Mouse (Mus musculus): ENCODE measurements around the gene Hist1h2ao. TPM values are rescaled to one million over a fixed set of nuclear protein-coding genes. Genes with fewer than 3 reads are reported as not detected.
"Not testable (repeated sequence)": the region's sequence is repeated elsewhere in the genome, so short reads cannot be mapped to it uniquely, and the experiment has no call there.

Hist1h2ao gene
- polyA plus RNA-seq, 1 experiment from 2014 or later, result not detected

GRCm38 (mm10) chr13:21811074-21811473 lies 809 bp downstream of the Hist1h2ao start:
- not testable (repeated sequence) for H3K9ac ChIP-seq (replicated peaks; ENCODE audit: low read length); H3K4me2 ChIP-seq (replicated peaks; ENCODE audit: low read depth, low read length); H3K4me1 ChIP-seq (ENCODE audit: insufficient read depth, low read length); H3K4me3 ChIP-seq (ENCODE audit: low read length); H3K36me3 ChIP-seq (ENCODE audit: insufficient read depth, low read length); H3K27me3 ChIP-seq (ENCODE audit: insufficient read depth, low read length); H3K9me3 ChIP-seq (ENCODE audit: low read length); H3K27ac ChIP-seq (ENCODE audit: low read length)
- no CpG with 5 or more reads among the region's 8 CpGs for WGBS
- ATAC-seq (ENCODE audit: low FRiP score, low TSS enrichment), result peak; percentile 50; the same call in 1 of the 2 replicates

- ATAC-seq (ENCODE audit: low FRiP score, low TSS enrichment), result peak; percentile 63; the same call in 1 of the 2 replicates
- H3K36me3 ChIP-seq (ENCODE audit: insufficient read depth, low read length); H3K27ac ChIP-seq (ENCODE audit: low read length); H3K27me3 ChIP-seq (ENCODE audit: insufficient read depth, low read length); H3K9ac ChIP-seq (replicated peaks; ENCODE audit: low read length); H3K9me3 ChIP-seq (ENCODE audit: low read length); H3K4me1 ChIP-seq (ENCODE audit: insufficient read depth, low read length): not testable (repeated sequence)
- no CpG with 5 or more reads among the region's 24 CpGs for WGBS
- peak within 1 kb of the TSS; percentile 20; the same call in 1 of the 2 replicates for H3K4me3 ChIP-seq (ENCODE audit: low read length)
- H3K4me2 ChIP-seq (replicated peaks; ENCODE audit: low read depth, low read length), result peak within 1 kb of the TSS; percentile 42
Observed at GRCm38 (mm10) chr13:21811539-21811938, 1.3 kb downstream of the Hist1h2ao start, which contains the start of gene Hist1h4m. Hist1h4m (plus strand) TSS chr13:21811746.

- Histone ChIP-seq H3K4me2 (replicated peaks; ENCODE audit: low read depth, low read length) (peak overlapping the region; percentile 42), H3K4me3 (ENCODE audit: low read length) (peak overlapping the region; percentile 20; the same call in 1 of the 2 replicates)
- ATAC-seq (ENCODE audit: low FRiP score, low TSS enrichment), result peak; percentile 52; the same call in 1 of the 2 replicates
- not testable (repeated sequence) for H3K9me3 ChIP-seq (ENCODE audit: low read length); H3K9ac ChIP-seq (replicated peaks; ENCODE audit: low read length); H3K27ac ChIP-seq (ENCODE audit: low read length); H3K4me1 ChIP-seq (ENCODE audit: insufficient read depth, low read length); H3K27me3 ChIP-seq (ENCODE audit: insufficient read depth, low read length); H3K36me3 ChIP-seq (ENCODE audit: insufficient read depth, low read length)
- 0% methylated on average over 12 of the region's 14 CpGs for WGBS
Observed at GRCm38 (mm10) chr13:21812092-21812491, 1.8 kb downstream of the Hist1h2ao start.

- H3K9me3 ChIP-seq (ENCODE audit: low read length); ATAC-seq (ENCODE audit: low FRiP score, low TSS enrichment); H3K4me1 ChIP-seq (ENCODE audit: insufficient read depth, low read length); H3K4me3 ChIP-seq (ENCODE audit: low read length); H3K9ac ChIP-seq (replicated peaks; ENCODE audit: low read length); H3K27ac ChIP-seq (ENCODE audit: low read length); H3K27me3 ChIP-seq (ENCODE audit: insufficient read depth, low read length); H3K4me2 ChIP-seq (replicated peaks; ENCODE audit: low read depth, low read length); H3K36me3 ChIP-seq (ENCODE audit: insufficient read depth, low read length): not testable (repeated sequence)
- 73% methylated on average over 6 of the region's 16 CpGs for WGBS
Observed at GRCm38 (mm10) chr13:21820082-21820890, 10.0 kb downstream of the Hist1h2ao start.

GRCm38 (mm10) chr13:21828511-21828910 lies 18.2 kb downstream of the Hist1h2ao start:
- Histone ChIP-seq H3K27ac (ENCODE audit: low read length) (no peak overlapping the region), H3K9me3 (ENCODE audit: low read length) (no peaks in the 10 kb centered on the region), H3K4me3 (ENCODE audit: low read length) (no peak overlapping the region), H3K4me1 (ENCODE audit: insufficient read depth, low read length) (no peaks in the 10 kb centered on the region), H3K9ac (replicated peaks; ENCODE audit: low read length) (no peak overlapping the region), H3K27me3 (ENCODE audit: insufficient read depth, low read length) (no peaks in the 10 kb centered on the region), H3K4me2 (replicated peaks; ENCODE audit: low read depth, low read length) (no peak overlapping the region), H3K36me3 (ENCODE audit: insufficient read depth, low read length) (no peaks in the 10 kb centered on the region)
- WGBS, result 85% methylated on average over 3 of the region's 3 CpGs
- no peak for ATAC-seq (ENCODE audit: low FRiP score, low TSS enrichment)

- Histone ChIP-seq H3K27ac (ENCODE audit: low read length) (0 out of 2 replicates have a peak overlapping the region, but pooled peaks have one; percentile 8), H3K4me1 (ENCODE audit: insufficient read depth, low read length) (no peaks in the 10 kb centered on the region), H3K27me3 (ENCODE audit: insufficient read depth, low read length) (no peaks in the 10 kb centered on the region), H3K36me3 (ENCODE audit: insufficient read depth, low read length) (no peaks in the 10 kb centered on the region), H3K4me3 (ENCODE audit: low read length) (no peak overlapping the region), H3K9ac (replicated peaks; ENCODE audit: low read length) (no peak overlapping the region), H3K4me2 (replicated peaks; ENCODE audit: low read depth, low read length) (no peak overlapping the region), H3K9me3 (ENCODE audit: low read length) (no peaks in the 10 kb centered on the region)
- 91% methylated on average over 10 of the region's 10 CpGs for WGBS
- no peak for ATAC-seq (ENCODE audit: low FRiP score, low TSS enrichment)
Observed at GRCm38 (mm10) chr13:21830344-21830743, 20.1 kb downstream of the Hist1h2ao start.

- not testable (repeated sequence) for H3K4me1 ChIP-seq (ENCODE audit: insufficient read depth, low read length); H3K9ac ChIP-seq (replicated peaks; ENCODE audit: low read length); H3K27ac ChIP-seq (ENCODE audit: low read length); H3K36me3 ChIP-seq (ENCODE audit: insufficient read depth, low read length); H3K9me3 ChIP-seq (ENCODE audit: low read length); H3K27me3 ChIP-seq (ENCODE audit: insufficient read depth, low read length)
- H3K4me3 ChIP-seq (ENCODE audit: low read length), result 0 out of 2 replicates have a peak within 1 kb of the TSS, but pooled peaks have one; percentile 16
- WGBS, result 0% methylated on average over 19 of the region's 58 CpGs
- peak within 1 kb of the TSS; percentile 27; the same call in 1 of the 2 replicates for H3K4me2 ChIP-seq (replicated peaks; ENCODE audit: low read depth, low read length)
- peak; percentile 90 for ATAC-seq (ENCODE audit: low FRiP score, low TSS enrichment)
Observed at GRCm38 (mm10) chr13:21831418-21832394, 21.4 kb downstream of the Hist1h2ao start, which contains the start of gene Hist1h4n. Hist1h4n (minus strand) TSS chr13:21832196.

- not testable (repeated sequence) for H3K4me1 ChIP-seq (ENCODE audit: insufficient read depth, low read length); H3K27ac ChIP-seq (ENCODE audit: low read length); H3K27me3 ChIP-seq (ENCODE audit: insufficient read depth, low read length); H3K9ac ChIP-seq (replicated peaks; ENCODE audit: low read length); H3K4me3 ChIP-seq (ENCODE audit: low read length); H3K4me2 ChIP-seq (replicated peaks; ENCODE audit: low read depth, low read length); H3K9me3 ChIP-seq (ENCODE audit: low read length); H3K36me3 ChIP-seq (ENCODE audit: insufficient read depth, low read length)
- WGBS, result no CpG with 5 or more reads among the region's 24 CpGs
- peak; percentile 96 for ATAC-seq (ENCODE audit: low FRiP score, low TSS enrichment)
Observed at GRCm38 (mm10) chr13:21833461-21833860, 23.2 kb downstream of the Hist1h2ao start, which contains the start of the genes Hist1h2ap and Hist1h2br. Hist1h2ap (minus strand) TSS chr13:21833507. Hist1h2br (plus strand) TSS chr13:21833743.

GRCm38 (mm10) chr13:21840508-21840907 lies 30.2 kb downstream of the Hist1h2ao start:
- not testable (repeated sequence) for H3K9ac ChIP-seq (replicated peaks; ENCODE audit: low read length); H3K27me3 ChIP-seq (ENCODE audit: insufficient read depth, low read length); H3K9me3 ChIP-seq (ENCODE audit: low read length); H3K4me3 ChIP-seq (ENCODE audit: low read length); H3K4me2 ChIP-seq (replicated peaks; ENCODE audit: low read depth, low read length); H3K4me1 ChIP-seq (ENCODE audit: insufficient read depth, low read length); H3K27ac ChIP-seq (ENCODE audit: low read length); H3K36me3 ChIP-seq (ENCODE audit: insufficient read depth, low read length)
- WGBS, result no CpG with 5 or more reads among the region's 4 CpGs
- peak; percentile 65; the same call in 1 of the 2 replicates for ATAC-seq (ENCODE audit: low FRiP score, low TSS enrichment)
